Mouse (Mus musculus) kidney, adult 9 months (tissue): ENCODE data around the gene Hyal2.
A peak's percentile ranks its signal among the peaks of the same experiment; 100 is the strongest.

Experiments used
- DNase-seq: peaks from one replicate; pipeline ENCODE4 v3.0.0; 2022

Hyal2 gene

DNA sequence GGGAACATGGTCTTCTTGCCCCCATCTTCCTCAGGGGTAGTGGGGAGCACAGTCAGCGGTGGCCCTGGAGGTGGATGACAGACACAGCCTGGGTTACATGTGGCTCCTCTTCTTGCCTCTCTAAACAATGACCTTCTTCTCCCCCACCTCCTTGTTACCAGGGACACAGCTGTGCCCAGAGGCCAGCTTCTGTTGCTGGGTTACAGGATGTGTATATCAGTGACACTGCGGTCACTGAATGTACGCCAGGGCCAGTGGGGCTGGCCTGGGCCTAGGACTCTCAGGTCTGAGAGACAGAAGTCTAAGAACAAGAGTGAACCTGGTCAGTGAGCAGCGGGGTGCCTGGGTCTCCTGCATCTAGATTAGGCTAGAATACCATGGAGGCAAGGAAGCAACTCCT lies 47.3 kb downstream of the Hyal2 start:
- no peak for DNase-seq

DNA sequence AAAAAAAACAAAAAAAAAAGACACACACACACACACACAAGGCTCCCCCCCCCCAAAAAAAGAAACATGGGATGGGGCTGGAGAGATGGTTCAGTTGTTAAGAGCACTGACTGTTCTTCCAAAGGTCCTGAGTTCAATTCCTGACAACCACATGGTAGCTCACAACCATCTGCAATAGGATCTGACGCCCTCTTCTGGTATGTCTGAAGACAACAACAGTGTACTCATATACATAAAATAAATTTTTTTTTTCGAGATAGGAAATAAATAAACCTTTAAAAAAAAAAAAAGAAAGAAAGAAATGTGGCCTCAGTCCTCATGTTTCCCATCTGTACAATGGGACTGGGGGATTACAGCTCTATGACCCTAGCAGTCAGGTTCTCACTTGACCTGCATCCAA lies 49.7 kb downstream of the Hyal2 start:
- DNase-seq: no peak

DNA sequence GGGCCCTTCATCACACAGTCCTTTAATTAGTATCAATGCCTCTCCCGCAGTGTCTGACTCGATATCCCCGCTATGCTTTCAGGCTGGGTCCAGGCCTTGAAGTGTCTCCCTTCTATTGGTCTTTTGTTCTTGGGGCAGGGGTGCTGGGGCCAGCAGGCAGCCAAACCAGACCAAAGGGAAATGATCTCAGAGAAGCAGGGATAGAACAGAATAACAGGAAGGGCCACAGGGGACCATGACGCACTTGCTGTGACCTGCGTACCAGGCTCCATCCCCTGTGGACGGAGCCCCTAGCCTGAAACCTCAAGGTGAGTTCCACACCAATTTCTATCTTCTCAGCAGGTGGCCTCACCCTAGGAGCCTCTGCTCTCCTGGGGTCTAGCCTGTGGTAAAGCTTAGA lies 50.4 kb downstream of the Hyal2 start:
- DNase-seq: no peak

DNA sequence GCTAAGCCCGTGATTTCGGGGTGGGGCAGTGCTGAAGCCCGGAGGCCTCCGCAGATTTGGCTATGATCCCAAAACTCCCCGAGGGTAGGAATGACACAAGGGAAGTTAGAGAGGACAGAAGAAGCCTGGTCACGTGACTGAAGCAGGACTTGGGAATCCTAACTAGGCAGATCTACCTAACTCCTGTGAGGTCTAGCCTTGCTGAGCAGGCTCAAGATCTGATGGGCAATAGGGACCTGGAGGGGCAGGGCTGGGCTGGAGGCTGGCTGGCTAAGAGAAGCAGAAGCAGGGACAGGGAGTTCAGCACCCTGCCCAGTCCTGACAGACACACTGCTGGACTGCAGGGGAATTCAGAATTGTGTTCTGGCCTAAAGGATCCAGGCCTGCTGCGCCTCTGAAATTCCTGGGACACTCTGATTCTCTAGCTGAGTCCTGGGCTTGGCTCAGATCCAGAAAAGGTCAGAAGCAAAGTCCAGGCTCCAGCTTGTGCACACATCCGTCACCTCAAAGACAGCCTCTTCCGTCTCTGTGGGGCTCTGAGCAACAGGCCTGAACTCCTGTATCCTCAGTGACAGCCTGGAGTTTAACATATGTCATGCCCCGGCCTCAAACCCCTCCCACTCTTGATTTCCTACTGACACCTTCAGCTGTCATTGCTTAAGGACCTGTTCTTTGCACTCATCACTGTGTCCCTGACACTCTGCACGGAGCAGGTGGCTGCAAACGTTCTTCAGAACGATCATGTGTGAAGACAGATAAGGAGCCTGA lies 51.2 kb downstream of the Hyal2 start:
- peak; percentile 93 for DNase-seq

DNA sequence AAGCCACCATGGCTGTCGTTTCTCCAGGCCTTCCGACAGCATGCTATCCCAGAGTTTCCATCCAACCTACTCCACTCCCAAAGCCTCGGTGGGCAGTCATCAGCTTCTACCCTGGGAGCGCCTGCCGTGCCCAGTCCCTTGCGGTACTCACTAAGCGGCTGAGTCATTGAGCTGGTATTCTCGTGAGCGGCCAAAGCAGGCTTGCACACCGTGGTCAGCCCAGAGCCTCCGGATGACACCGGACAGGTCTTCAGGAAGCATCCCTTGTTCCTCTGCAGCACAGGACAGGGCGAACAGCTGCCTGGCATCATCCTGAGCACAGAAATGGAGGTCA lies 51.8 kb downstream of the Hyal2 start:
- DNase-seq: peak; percentile 41

DNA sequence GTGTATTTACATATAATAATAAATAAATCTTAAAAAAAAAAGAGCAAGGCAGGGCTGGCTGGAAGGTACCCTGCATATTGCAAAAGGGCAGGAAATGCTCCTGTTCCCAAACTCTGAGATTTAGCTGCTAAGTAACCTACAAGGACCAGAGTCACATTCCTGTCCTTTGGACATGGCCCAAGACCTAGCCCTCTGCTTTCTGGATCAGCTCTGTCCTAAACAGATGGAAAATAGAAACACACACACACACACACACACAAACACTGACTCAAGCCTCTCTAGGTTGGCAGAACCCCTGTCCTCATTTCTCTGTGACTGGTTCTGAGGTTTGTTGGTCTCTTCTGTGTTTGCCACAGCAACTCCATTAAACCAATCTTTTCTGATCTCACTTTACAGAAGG lies 53.2 kb downstream of the Hyal2 start:
- no peak for DNase-seq
